Mouse (Mus musculus): ENCODE data around the gene Gm17124. TPM values are rescaled to one million over a fixed set of nuclear protein-coding genes. Genes with fewer than 3 reads are reported as not detected.
"Not testable (repeated sequence)": the region's sequence is repeated elsewhere in the genome, so short reads cannot be mapped to it uniquely, and the experiment has no call there.

The Gm17124 gene
- not detected in 2 replicates for polyA plus RNA-seq (2015; fragmentation: Nextera tagmentation; extraction: Ambion mirVana)

DNA sequence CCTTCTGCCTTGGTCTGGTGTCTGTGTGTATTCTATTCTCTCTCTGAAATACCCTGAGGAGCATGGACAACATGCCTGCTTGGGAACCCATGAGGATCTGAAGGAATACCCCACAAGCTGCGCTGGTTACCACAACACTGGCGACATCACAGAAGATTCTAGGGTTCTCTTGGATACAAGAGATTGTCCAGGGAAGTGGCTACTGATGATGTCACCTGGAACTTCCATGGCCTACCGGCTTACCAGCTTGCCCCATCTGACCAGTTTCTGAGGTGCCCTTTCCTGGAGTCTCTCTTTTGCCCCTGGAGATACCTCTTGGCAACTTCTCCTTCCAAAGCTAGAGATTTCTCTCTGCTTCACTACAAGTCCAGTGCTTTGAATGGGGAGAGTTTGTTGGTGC, at the start of gene Gm17124:
Gene Gm17124, minus strand, starts transcription at position 101 of the 400 bp plus-strand sequence.
- not testable (repeated sequence) for H3K9me3 ChIP-seq; ATAC-seq (ENCODE audit: low FRiP score, low read depth); H3K27ac ChIP-seq (replicated peaks); H3K4me2 ChIP-seq; H3K4me3 ChIP-seq; H3K36me3 ChIP-seq; H3K4me1 ChIP-seq (replicated peaks); H3K9ac ChIP-seq; H3K27me3 ChIP-seq
- WGBS = no CpG with 5 or more reads among the region's 3 CpGs

GRCm38 (mm10) chr14:42641817-42642216, 42.1 kb upstream of the Gm17124 start, which contains the start of gene Gm3633:
Gm3633 (minus strand) TSS chr14:42641917.
- H3K36me3 ChIP-seq; H3K9me3 ChIP-seq; H3K4me2 ChIP-seq; H3K9ac ChIP-seq; H3K27me3 ChIP-seq; H3K4me1 ChIP-seq (replicated peaks); H3K4me3 ChIP-seq; H3K27ac ChIP-seq (replicated peaks); ATAC-seq (ENCODE audit: low FRiP score, low read depth): not testable (repeated sequence)
- WGBS = 80% methylated on average over 1 of the region's 2 CpGs

Small RNAs within 50 kb of the gene (microRNA-seq; reads per million reads assigned to microRNA genes)
- gene Gm23620 = not detected
- not detected for gene Gm25228

Other genes with a start within 250 kb of the Gm17124 start
- gene Gm8005, start 160.2 kb downstream of the Gm17124 start, polyA plus RNA-seq (2015; fragmentation: Nextera tagmentation; extraction: Ambion mirVana) = not detected in 2 replicates
- not detected in 2 replicates for gene Gm8011, start 136.0 kb downstream of the Gm17124 start, polyA plus RNA-seq (2015; fragmentation: Nextera tagmentation; extraction: Ambion mirVana)
- not detected in 2 replicates for gene Gm8020, start 97.5 kb downstream of the Gm17124 start, polyA plus RNA-seq (2015; fragmentation: Nextera tagmentation; extraction: Ambion mirVana)
- gene Gm8024, start 75.6 kb downstream of the Gm17124 start, polyA plus RNA-seq (2015; fragmentation: Nextera tagmentation; extraction: Ambion mirVana) = not detected in 2 replicates
- not detected in 2 replicates for gene Gm3633, start 42.0 kb upstream of the Gm17124 start, polyA plus RNA-seq (2015; fragmentation: Nextera tagmentation; extraction: Ambion mirVana)
- gene Gm10378, start 56.1 kb upstream of the Gm17124 start, polyA plus RNA-seq (2015; fragmentation: Nextera tagmentation; extraction: Ambion mirVana) = not detected in 2 replicates
- not detected in 2 replicates for gene Gm3015, start 168.9 kb upstream of the Gm17124 start, polyA plus RNA-seq (2015; fragmentation: Nextera tagmentation; extraction: Ambion mirVana)
- gene Gm10377, start 198.1 kb upstream of the Gm17124 start, polyA plus RNA-seq (2015; fragmentation: Nextera tagmentation; extraction: Ambion mirVana) = not detected in 2 replicates

Data from hindbrain, embryonic 15.5 days (tissue).